Mouse (Mus musculus) Patski (cell line): ENCODE results near the gene Gm20518. TPM values are rescaled to one million over a fixed set of nuclear protein-coding genes. Genes with fewer than 3 reads are reported as not detected.
A peak's percentile ranks its signal among the peaks of the same experiment; 100 is the strongest.

Experiments used
- ATAC-seq: fragments of 100-300 bp; one replicate; pipeline ENCODE4 v1.8.0; 2021
- CTCF ChIA-PET: fragments of 350-600 bp; sonication (Branson Sonifier 250); formaldehyde crosslinking; loops from one replicate; lab custom pipeline; 2022; ENCODE audit warnings: inconsistent platforms; lab: Charles Lee
- POLR2A ChIA-PET: fragments of 350-600 bp; sonication (Branson Sonifier 250); formaldehyde crosslinking; loops from one replicate; lab custom pipeline; 2022; ENCODE audit warnings: antibody characterized with exemption, inconsistent platforms; lab: Charles Lee
- DNase-seq: peaks from one replicate; pipeline ENCODE4 v3.0.0-alpha.2; 2011; ENCODE audit warnings: low read depth, low spot score
- H3K27me3 ChIP-seq: fragments of 371-371 bp; one replicate; pipeline ENCODE4 v1.5.1; 2021
- CTCF ChIP-seq: fragments of 100-300 bp; IDR thresholded peaks from one replicate; pipeline ENCODE4 v1.5.1; 2021
- in situ Hi-C: fragments of 300-500 bp; cut with MboI; formaldehyde crosslinking; loops from 3 replicates; pipeline ENCODE4 v1.11.1; 2018; ENCODE audit warnings: low pct_unique_long_range_greater_than_20kb, mixed read lengths
- polyA plus RNA-seq: library from polyadenylated mRNA; unstranded; gene quantifications from one replicate; pipeline ENCODE4 v1.2.3, GENCODE M21; 2021

The Gm20518 gene
- polyA plus RNA-seq, 1 experiment from 2014 or later, result 0.17 TPM

GRCm38 (mm10) chr16:17928627-17929104 lies 37.2 kb upstream of the Gm20518 start:
- DNase-seq, result peak; percentile 53
- H3K27me3 ChIP-seq, result no peaks in the 10 kb centered on the region
- in situ Hi-C loops, result no loop called here
- no peak for TF ChIP-seq CTCF
- ChIA-PET CTCF (interaction anchor here (1.0 to 2.2 kb wide), 7 partner anchors 10 to 119 kb away, joined by 3 to 19 read pairs (median 3); no protein-coding TSS in a partner anchor), POLR2A (interaction anchor here (0.6 to 1.3 kb wide), 3 partner anchors 10 to 57 kb away, joined by 3 to 4 read pairs (median 3); no protein-coding TSS in a partner anchor)
- peak; percentile 75 for ATAC-seq

GRCm38 (mm10) chr16:17928087-17928580 lies 36.7 kb upstream of the Gm20518 start, which contains the start of gene Slc25a1:
Slc25a1 (minus strand) TSS chr16:17928219.
- ChIA-PET POLR2A (interaction anchor here (1.1 to 1.4 kb wide), 3 partner anchors 8 to 12 kb away, joined by 3 to 4 read pairs (median 4); no protein-coding TSS in a partner anchor), CTCF (interaction anchor here (1.0 to 2.2 kb wide), 6 partner anchors 10 to 62 kb away, joined by 3 to 19 read pairs (median 3); no protein-coding TSS in a partner anchor)
- ATAC-seq (peak; percentile 73), DNase-seq (no peak)
- in situ Hi-C loops, result no loop called here
- no peaks in the 10 kb centered on the region for H3K27me3 ChIP-seq
- no peak for TF ChIP-seq CTCF

DNA sequence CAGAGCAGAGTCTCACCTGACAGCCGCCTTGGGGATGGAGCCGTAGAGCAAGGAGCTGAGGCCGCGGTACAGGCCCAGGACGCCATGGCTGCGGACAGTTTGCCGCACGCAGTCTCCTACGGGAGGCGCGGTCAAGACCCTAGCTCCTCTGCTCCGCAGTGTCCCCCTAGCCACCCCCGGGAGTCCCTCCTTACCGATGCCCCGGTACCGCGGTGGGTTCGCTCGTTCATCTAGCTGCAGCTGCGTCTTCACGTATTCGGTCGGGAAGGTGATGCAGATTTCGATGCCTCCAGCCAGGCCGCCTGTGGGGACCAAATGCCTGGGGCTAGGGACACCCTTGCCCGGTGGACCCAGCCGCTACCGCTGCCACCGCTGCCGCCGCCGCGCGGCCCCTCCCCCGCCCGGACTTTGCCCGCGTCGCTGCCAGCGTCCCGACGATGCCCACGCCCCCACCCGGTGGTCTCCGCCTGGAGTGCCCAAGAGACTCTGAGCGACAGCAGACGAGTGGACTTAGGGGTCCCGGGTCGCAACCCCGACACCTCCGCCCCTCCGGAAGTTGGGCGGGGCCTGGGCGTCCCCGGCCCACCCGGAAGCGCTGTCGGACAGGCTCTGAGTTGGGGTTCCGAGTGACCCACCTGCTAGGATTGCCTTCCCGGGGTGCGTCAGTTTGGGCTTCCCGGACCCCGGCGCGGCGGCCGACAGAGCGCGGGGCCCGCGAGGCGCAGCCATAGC lies 36.0 kb upstream of the Gm20518 start:
- H3K27me3 ChIP-seq, result no peaks in the 10 kb centered on the region
- ChIA-PET CTCF (interaction anchor here (1.0 to 2.2 kb wide), 2 partner anchors 11 to 13 kb away, joined by 3 to 19 read pairs; no protein-coding TSS in a partner anchor), POLR2A (interaction anchor here (1.4 kb wide), 1 partner anchor 9 kb away, joined by 4 read pairs; no protein-coding TSS in a partner anchor)
- in situ Hi-C loops, result no loop called here
- ATAC-seq, result peak; percentile 2
- TF ChIP-seq CTCF, result no peak
- no peak for DNase-seq

DNA sequence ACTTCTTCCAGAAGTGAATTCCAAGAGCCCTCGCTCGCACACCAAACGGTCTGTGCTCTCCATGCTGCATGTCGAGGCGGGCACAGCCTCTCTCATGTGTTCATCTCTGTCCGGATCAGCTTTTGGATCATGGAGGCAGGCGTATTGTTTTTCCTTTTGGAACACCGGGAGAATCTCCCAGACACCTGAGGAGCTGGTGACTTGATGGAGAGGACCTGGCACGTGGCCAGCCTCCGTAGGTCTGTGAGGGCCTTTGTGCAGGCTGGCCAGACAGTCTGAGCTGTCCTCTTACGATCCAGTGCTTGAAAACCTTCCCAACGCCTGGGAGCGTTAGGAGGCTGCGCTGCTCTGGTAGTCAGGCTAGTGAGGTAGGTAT lies 30.7 kb upstream of the Gm20518 start:
- in situ Hi-C loops, result no loop called here
- ATAC-seq (no peak), DNase-seq (no peak)
- TF ChIP-seq CTCF, result no peak
- ChIA-PET POLR2A (interaction anchor here (0.7 to 1.9 kb wide), 3 partner anchors 12 to 86 kb away, joined by 3 to 7 read pairs (median 7); partner anchors contain the start of gene Gm20518), CTCF (interaction anchor here (1.2 to 2.1 kb wide), 3 partner anchors 10 to 38 kb away, joined by 3 to 10 read pairs (median 7); partner anchors contain the start of gene Ess2)
- peaks cover 6% of the 10 kb centered on the region for H3K27me3 ChIP-seq

DNA sequence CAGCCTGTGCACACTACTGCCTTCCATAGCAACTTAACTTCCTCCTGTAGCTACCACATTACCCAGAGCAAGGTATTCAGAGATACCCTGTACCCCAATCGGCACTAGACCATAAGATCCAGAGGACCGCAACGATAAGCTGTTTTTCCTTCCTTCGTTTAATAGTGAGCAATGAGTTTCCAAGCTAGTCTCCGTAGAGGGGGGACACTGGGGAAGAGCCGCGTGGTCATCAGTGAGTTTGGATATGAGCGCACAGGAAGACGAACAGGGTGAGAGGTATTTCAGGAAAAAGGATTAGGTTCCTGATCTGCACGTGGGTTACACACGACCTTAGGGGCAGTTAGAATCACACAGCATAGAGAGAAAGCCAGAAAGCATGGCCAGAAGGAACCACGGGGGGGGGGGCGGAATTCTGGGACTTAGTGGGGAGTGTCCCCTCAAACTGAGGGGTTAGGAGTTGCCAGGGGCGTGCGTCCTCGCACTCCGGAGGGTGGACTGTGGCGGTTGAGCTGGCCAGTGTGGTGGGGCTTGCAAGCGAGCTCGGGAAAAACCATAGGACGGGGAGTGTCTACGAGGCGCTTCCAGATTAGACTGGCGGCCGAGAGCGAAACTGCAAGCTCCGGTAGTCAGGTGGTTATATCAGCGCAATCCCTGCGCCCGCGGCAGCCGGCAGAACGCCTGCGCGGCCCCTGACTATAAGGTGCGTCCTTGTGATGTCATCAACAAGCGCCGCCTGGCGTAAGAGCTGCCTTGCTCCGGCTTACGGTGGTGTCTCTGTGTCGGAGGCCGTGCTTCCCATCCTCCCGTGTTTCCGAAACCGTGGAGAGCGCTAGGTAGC lies 30.1 kb upstream of the Gm20518 start:
- TF ChIP-seq CTCF, result no peak
- ChIA-PET POLR2A (interaction anchor here (0.5 to 1.9 kb wide), 4 partner anchors 11 to 309 kb away, joined by 3 to 7 read pairs (median 5); partner anchors contain the start of gene Gm20518), CTCF (interaction anchor here (1.2 to 2.1 kb wide), 3 partner anchors 10 to 37 kb away, joined by 3 to 10 read pairs (median 7); partner anchors contain the start of gene Ess2)
- H3K27me3 ChIP-seq, result peaks cover 12% of the 10 kb centered on the region
- ATAC-seq (peak; percentile 78), DNase-seq (peak; percentile 77)
- in situ Hi-C loops, result no loop called here

DNA sequence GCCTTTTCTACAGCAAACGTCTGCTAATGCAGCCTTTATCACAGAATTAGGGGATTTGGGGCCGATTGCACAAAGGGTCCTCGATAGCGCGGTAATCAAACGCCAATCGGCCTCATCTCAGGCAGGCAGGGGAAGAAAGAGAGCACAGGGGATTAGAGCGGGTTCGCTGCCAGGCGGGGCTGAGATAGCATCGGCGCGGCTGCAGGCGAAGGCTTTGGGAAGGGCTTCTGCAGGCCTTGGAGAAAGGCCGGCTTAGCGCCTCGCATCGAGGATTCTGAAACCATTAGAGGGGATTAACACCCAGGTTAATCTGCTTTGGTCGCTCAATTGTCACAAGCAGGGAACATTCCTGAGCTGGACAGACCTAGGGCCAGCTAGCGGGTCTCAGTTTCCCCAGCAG lies 29.1 kb upstream of the Gm20518 start:
- ChIA-PET CTCF (interaction anchor here (1.5 to 2.1 kb wide), 2 partner anchors 9 to 18 kb away, joined by 7 to 10 read pairs; partner anchors contain the start of gene Ess2), POLR2A (interaction anchor here (1.4 kb wide), 1 partner anchor 10 kb away, joined by 7 read pairs; no protein-coding TSS in a partner anchor)
- peaks cover 22% of the 10 kb centered on the region for H3K27me3 ChIP-seq
- in situ Hi-C loops, result no loop called here
- ATAC-seq (no peak), DNase-seq (no peak)
- TF ChIP-seq CTCF, result no peak

- ChIA-PET CTCF (no interaction called here), POLR2A (interaction anchor here (0.9 kb wide), 1 partner anchor 31 kb away, joined by 3 read pairs; no protein-coding TSS in a partner anchor)
- no peak for TF ChIP-seq CTCF
- DNase-seq, result no peak
- ATAC-seq, result no peak
- H3K27me3 ChIP-seq, result peaks cover 57% of the 10 kb centered on the region
- in situ Hi-C loops, result loop anchor here (5.0 kb wide), 2 partner anchors 73 to 123 kb away; no protein-coding TSS in a partner anchor
Observed at GRCm38 (mm10) chr16:17914307-17915249, 23.1 kb upstream of the Gm20518 start, which contains the start of gene Gsc2. Gsc2 (minus strand) TSS chr16:17915059.

DNA sequence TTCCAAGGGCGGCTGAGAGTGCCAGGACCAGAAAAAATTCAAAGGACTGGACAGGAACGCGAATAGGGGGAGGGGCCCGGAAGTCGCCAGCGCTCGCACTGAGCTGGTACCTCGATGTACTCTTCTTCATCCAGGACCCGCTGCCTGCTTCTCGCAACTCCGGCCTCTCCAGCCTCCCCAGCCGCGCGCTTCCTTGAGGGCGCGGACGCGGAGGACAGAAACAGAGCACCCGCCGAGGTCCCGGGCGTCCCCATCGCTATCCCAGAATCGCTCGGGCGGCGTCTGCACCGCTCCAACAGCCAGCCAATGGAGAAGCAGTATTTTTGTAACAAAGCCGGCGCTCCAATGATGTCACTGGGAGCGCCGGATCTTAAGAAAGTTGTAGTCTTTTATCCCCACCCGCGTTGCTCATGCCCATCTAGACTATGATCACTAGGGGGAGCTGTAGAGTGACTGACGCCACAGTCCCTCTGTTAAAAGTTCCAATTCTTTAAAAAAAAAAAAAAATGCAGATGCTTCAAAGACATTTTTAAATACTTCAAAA lies 19.7 kb upstream of the Gm20518 start, which contains the start of gene Ess2:
TSS of gene Ess2 (minus strand) at position 297 of the 544 bp plus-strand sequence.
- no peak for TF ChIP-seq CTCF
- peak; percentile 86 for ATAC-seq
- POLR2A ChIA-PET, result interaction anchor here (1.6 kb wide), 1 partner anchor 10 kb away, joined by 7 read pairs; no protein-coding TSS in a partner anchor

More for the DNA sequence above, 19.7 kb upstream of the Gm20518 start, which contains the start of gene Ess2:
- DNase-seq, result peak; percentile 71
- CTCF ChIA-PET, result interaction anchor here (2.8 kb wide), 1 partner anchor 10 kb away, joined by 10 read pairs; no protein-coding TSS in a partner anchor
- peaks cover 41% of the 10 kb centered on the region for H3K27me3 ChIP-seq
- in situ Hi-C loops, result loop anchor here (5.0 kb wide), 2 partner anchors 76 to 126 kb away; no protein-coding TSS in a partner anchor
